Mouse (Mus musculus) erythroblast, embryonic 14.5 days (primary cell): Measurements from ENCODE around the gene Atp2a1.

Experiments used
- GATA1 ChIP-seq: IDR thresholded peaks from 2 replicates; pipeline ENCODE4 v1.6.1; 2012; ENCODE audit warnings: low read length, inconsistent platforms, mixed read lengths
- TAL1 ChIP-seq: IDR thresholded peaks from 3 replicates; pipeline ENCODE4 v1.6.1; 2012; ENCODE audit warnings: low read length, inconsistent platforms, mixed read lengths

DNA sequence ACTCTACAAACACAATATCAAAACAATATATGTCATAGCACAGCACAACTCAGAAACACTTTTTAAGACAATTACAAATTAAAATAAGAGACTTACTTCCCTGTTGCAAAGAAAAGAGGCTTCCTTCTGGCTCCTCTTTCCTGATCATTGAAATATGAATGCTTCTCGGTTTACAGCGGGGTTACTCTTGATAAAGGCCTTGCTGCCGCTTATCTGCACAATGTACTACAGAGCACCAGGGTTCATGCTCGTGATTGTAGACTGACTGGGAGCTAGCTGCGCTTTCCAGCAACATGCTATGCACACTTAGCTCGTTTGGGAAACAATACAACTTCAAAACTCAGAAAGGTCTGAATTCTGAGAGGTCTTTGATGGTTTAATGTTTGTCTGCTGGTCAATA is 65.7 kb downstream of the Atp2a1 start:
- no peak for TF ChIP-seq GATA1
- no peak for TF ChIP-seq TAL1
